Mouse (Mus musculus): ENCODE measurements around the gene Zbtb4. TPM values are rescaled to one million over a fixed set of nuclear protein-coding genes. Genes with fewer than 3 reads are reported as not detected.
"Not testable (repeated sequence)": the region's sequence is repeated elsewhere in the genome, so short reads cannot be mapped to it uniquely, and the experiment has no call there.

The Zbtb4 gene
- polyA plus RNA-seq (2015; fragmentation: Nextera tagmentation; extraction: Ambion mirVana): 1.9 and 2.8 TPM in 2 replicates

DNA sequence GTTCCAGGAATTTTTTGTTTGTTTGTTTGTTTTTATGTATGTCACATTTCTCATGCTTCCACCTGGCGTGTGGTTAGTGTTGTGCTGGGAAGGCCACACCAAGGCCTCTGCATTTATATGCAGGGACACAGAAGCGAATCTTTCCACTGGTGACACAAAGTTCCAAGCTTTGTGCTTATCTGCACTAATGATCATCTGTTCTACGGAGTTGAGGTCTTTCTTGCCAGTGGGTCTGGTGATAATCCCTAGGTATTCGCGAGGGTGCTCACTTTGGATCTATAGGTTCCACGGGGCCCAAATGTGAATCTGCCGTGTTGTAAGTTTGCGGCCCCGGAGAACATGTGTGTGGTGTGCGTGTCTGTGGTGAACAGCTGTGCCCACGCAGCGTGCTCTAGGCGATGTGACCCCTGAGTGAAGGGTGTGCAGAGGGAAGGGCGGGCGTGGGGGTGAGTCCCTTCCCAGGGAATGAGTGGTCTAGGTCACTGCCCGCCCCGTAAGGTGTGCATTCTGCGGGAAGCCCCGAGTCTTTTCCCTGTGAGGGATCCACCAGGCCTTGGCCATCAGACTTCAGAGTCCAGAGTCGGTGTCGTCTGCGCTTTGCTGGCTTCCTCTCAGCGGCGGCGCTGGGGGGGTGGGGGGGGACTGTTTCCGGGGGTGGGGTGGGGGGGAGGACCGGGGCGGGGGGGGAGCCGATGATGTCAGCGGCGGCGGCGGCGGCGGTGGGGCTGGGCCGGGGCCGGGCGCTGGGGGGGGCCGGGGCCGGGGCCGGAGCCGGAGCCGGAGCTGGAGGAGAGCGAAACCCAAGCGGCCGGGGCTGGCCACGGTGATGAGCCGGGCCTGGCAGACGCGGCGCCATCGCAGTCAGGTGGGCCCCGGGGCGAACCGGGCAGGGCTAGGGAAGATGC lies at the start of gene Zbtb4:
Gene Zbtb4, plus strand, starts transcription at position 692 of the 905 bp plus-strand sequence.
- Histone ChIP-seq H3K27ac (peak within 1 kb of the TSS; percentile 87), H3K27me3 (no peaks in the 10 kb centered on the region), H3K4me2 (peak within 1 kb of the TSS; percentile 75), H3K9me3 (replicated peaks) (no peaks in the 10 kb centered on the region), H3K36me3 (no peaks in the 10 kb centered on the region), H3K4me3 (replicated peaks) (peak within 1 kb of the TSS; percentile 86), H3K9ac (peak within 1 kb of the TSS; percentile 94), H3K4me1 (peaks cover 33% of the 10 kb centered on the region)
- peak; percentile 62 for ATAC-seq (replicated peaks; ENCODE audit: low FRiP score)
- WGBS: 14% methylated on average over 51 of the region's 55 CpGs

DNA sequence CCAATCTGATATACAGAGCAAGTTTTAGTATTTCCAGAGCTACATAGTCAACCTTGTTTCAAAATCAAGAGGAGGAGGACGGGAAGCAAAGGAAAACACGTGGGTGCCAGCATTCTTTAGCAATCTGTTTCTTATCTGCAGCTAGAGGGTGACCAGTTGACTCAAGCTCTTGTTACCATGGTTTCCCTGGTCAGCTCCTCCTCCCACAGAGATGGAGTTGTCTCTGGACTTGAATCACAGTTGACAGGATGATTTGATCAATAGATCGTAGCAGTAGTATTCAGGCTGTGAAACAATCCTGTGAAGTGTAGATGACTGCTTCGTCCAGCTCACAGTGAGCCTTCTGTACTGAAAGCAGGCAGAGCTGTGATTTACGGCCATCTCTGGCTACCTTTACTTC lies 49.8 kb upstream of the Zbtb4 start:
- Histone ChIP-seq H3K9me3 (replicated peaks) (no peaks in the 10 kb centered on the region), H3K4me1 (peaks cover 40% of the 10 kb centered on the region), H3K4me3 (replicated peaks) (no peak overlapping the region), H3K36me3 (no peaks in the 10 kb centered on the region), H3K27ac (peak overlapping the region; percentile 88), H3K4me2 (no peak overlapping the region), H3K9ac (no peak overlapping the region), H3K27me3 (no peaks in the 10 kb centered on the region)
- no peak for ATAC-seq (replicated peaks; ENCODE audit: low FRiP score)
- WGBS: 14% methylated on average over 5 of the region's 5 CpGs

DNA sequence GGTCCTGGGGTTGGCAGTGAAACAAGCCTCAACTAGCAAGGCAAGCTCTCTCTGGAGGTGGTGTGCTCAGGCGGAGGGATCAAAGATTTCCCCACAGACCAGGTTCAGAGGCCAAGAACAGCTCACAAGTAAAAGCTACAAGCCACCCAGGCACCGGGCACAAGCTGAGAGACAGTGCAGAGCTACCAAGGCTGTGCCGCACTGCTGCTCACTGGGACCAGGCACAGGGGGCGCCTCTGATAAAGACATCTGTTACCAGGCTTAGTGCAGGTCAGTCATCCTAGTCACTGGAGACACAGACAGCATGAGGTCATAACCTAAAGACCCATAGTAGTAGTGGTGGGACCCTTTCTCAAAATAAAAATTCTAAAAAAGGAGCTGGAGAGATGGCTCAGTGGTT lies 48.8 kb upstream of the Zbtb4 start:
- ATAC-seq (replicated peaks; ENCODE audit: low FRiP score): no peak
- no peaks in the 10 kb centered on the region for H3K27me3 ChIP-seq
- WGBS: 66% methylated on average over 4 of the region's 4 CpGs
- no peaks in the 10 kb centered on the region for H3K9me3 ChIP-seq (replicated peaks)
- H3K9ac ChIP-seq: no peak overlapping the region
- H3K36me3 ChIP-seq: no peaks in the 10 kb centered on the region
- H3K4me1 ChIP-seq: peaks cover 38% of the 10 kb centered on the region
- H3K27ac ChIP-seq: no peak overlapping the region
- H3K4me3 ChIP-seq (replicated peaks): no peak overlapping the region
- no peak overlapping the region for H3K4me2 ChIP-seq

- H3K4me2 ChIP-seq: no peak overlapping the region
Measured at GRCm38 (mm10) chr11:69718661-69719060, 47.1 kb upstream of the Zbtb4 start.

DNA sequence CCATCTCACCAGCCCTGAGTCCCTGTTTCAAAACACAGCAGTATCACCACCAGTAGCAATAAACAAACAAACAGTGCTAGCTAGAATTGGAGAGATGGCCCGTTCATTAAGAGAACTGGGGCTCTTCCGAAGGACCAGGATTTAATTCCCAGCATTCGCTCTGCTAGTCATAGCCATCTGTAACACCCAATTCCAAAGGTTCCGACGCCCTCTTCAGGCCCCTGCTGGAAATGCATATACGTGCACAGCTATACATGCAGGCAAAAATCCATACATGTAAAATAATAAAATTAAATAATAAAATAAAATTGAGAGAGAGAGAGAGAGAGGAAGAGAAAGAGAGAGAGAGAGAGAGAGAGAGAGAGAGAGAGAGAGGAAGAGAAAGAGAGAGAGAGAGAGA lies 46.3 kb upstream of the Zbtb4 start:
- WGBS: 76% methylated on average over 6 of the region's 6 CpGs
- Histone ChIP-seq H3K4me3 (replicated peaks) (no peak overlapping the region), H3K9ac (no peak overlapping the region), H3K4me2 (no peak overlapping the region), H3K27me3 (no peaks in the 10 kb centered on the region), H3K27ac (no peak overlapping the region), H3K36me3 (no peaks in the 10 kb centered on the region), H3K9me3 (replicated peaks) (no peaks in the 10 kb centered on the region), H3K4me1 (peaks cover 25% of the 10 kb centered on the region)
- ATAC-seq (replicated peaks; ENCODE audit: low FRiP score): no peak

More at GRCm38 (mm10) chr11:69718661-69719060, 47.1 kb upstream of the Zbtb4 start:
- no peak for ATAC-seq (replicated peaks; ENCODE audit: low FRiP score)
- Histone ChIP-seq H3K4me3 (replicated peaks) (no peak overlapping the region), H3K27ac (no peak overlapping the region), H3K27me3 (no peaks in the 10 kb centered on the region), H3K9me3 (replicated peaks) (no peaks in the 10 kb centered on the region), H3K4me1 (peaks cover 29% of the 10 kb centered on the region), H3K9ac (no peak overlapping the region), H3K36me3 (no peaks in the 10 kb centered on the region)
- 44% methylated on average over 15 of the region's 15 CpGs for WGBS

DNA sequence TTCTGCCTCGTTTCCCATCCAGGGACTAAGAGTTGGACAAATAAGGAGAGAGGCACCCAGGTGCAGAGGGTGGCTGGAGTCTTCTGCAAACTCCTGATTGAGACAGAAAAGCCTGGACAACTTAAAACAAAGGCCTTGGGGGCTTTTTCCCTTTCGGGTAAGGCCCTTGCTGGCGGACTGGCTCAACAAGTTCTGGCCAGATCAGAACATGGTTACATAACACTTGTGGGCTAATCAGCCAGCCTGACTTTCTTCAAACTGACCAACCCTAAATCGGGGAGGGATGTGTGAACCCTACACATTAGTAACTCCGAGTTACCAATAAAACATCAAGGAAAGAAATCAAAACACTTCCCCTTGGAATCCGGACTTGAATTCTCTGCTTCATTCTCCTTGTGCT lies 44.9 kb upstream of the Zbtb4 start:
- no peak for ATAC-seq (replicated peaks; ENCODE audit: low FRiP score)
- H3K4me3 ChIP-seq (replicated peaks): no peak overlapping the region
- no peaks in the 10 kb centered on the region for H3K27me3 ChIP-seq
- no peaks in the 10 kb centered on the region for H3K9me3 ChIP-seq (replicated peaks)
- H3K9ac ChIP-seq: no peak overlapping the region
- H3K4me2 ChIP-seq: no peak overlapping the region
- no peak overlapping the region for H3K27ac ChIP-seq
- WGBS: 55% methylated on average over 6 of the region's 6 CpGs
- peaks cover 11% of the 10 kb centered on the region for H3K4me1 ChIP-seq
- no peaks in the 10 kb centered on the region for H3K36me3 ChIP-seq

DNA sequence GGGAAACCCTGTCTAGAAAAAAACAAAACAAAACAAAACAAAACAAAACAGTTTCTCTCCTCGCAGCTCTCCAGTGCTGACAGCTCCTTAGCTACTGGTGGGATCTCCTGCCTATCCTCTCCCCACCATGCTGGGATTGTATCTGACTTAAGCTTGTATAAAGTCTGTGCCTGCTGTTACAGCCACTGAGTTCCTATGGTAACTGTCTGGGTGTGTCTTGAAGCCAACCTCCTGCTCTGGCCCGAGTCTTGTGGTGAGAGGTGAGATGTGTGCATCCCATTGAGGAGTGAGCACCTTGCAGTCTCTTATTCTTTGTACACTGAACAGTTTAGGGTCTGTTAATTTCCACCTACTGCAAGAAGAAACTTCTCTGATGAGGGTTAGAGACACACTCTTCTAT lies 42.6 kb upstream of the Zbtb4 start:
- H3K4me2 ChIP-seq: no peak overlapping the region
- no peak overlapping the region for H3K27ac ChIP-seq
- H3K9ac ChIP-seq: no peak overlapping the region
- H3K36me3 ChIP-seq: no peaks in the 10 kb centered on the region
- no peak overlapping the region for H3K4me3 ChIP-seq (replicated peaks)
- H3K27me3 ChIP-seq: no peaks in the 10 kb centered on the region
- 31% methylated on average over 2 of the region's 2 CpGs for WGBS
- no peaks in the 10 kb centered on the region for H3K9me3 ChIP-seq (replicated peaks)
- no peak for ATAC-seq (replicated peaks; ENCODE audit: low FRiP score)
- H3K4me1 ChIP-seq: peaks cover 6% of the 10 kb centered on the region

DNA sequence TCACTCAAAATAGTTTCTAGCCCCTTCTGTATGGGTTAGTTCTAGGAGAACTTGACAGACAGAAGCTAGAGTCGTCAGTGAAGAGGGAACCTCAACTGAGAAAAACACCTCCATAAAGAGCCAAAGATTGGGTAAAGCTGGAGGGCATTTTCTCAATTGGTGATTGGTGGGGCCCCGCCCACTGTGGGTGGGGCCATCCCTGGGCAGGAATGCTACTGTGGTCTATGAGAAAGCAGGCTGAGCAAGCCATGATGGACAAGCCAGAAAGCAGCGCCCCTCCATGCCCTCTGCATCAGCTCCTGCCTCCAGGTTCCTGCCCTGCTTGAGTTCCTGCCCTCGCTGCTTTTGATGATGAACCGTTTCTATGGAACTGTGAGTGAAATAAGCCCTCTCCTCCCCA lies 39.8 kb upstream of the Zbtb4 start:
- Histone ChIP-seq H3K27me3 (no peaks in the 10 kb centered on the region), H3K27ac (no peak overlapping the region), H3K9ac (no peak overlapping the region), H3K4me2 (no peak overlapping the region), H3K4me3 (replicated peaks) (no peak overlapping the region), H3K36me3 (no peaks in the 10 kb centered on the region), H3K9me3 (replicated peaks) (no peaks in the 10 kb centered on the region), H3K4me1 (no peaks in the 10 kb centered on the region)
- no peak for ATAC-seq (replicated peaks; ENCODE audit: low FRiP score)
- 29% methylated on average over 5 of the region's 5 CpGs for WGBS

GRCm38 (mm10) chr11:69729063-69729462 lies 36.6 kb upstream of the Zbtb4 start:
- Histone ChIP-seq H3K4me1 (no peaks in the 10 kb centered on the region), H3K27me3 (no peaks in the 10 kb centered on the region), H3K4me3 (replicated peaks) (no peak overlapping the region), H3K9ac (no peak overlapping the region), H3K36me3 (peaks cover 14% of the 10 kb centered on the region), H3K4me2 (no peak overlapping the region), H3K9me3 (replicated peaks) (no peaks in the 10 kb centered on the region), H3K27ac (no peak overlapping the region)
- no peak for ATAC-seq (replicated peaks; ENCODE audit: low FRiP score)
- 31% methylated on average over 3 of the region's 3 CpGs for WGBS

GRCm38 (mm10) chr11:69731408-69731807 lies 34.3 kb upstream of the Zbtb4 start:
- 72% methylated on average over 3 of the region's 3 CpGs for WGBS
- peaks cover 37% of the 10 kb centered on the region for H3K36me3 ChIP-seq
- not testable (repeated sequence) for H3K27ac ChIP-seq; H3K27me3 ChIP-seq; H3K4me2 ChIP-seq; H3K4me3 ChIP-seq (replicated peaks); H3K9ac ChIP-seq; ATAC-seq (replicated peaks; ENCODE audit: low FRiP score); H3K9me3 ChIP-seq (replicated peaks); H3K4me1 ChIP-seq

- H3K4me2 ChIP-seq: no peak overlapping the region
- H3K4me1 ChIP-seq: peaks cover 32% of the 10 kb centered on the region
- peaks cover 22% of the 10 kb centered on the region for H3K36me3 ChIP-seq
- no peaks in the 10 kb centered on the region for H3K27me3 ChIP-seq
- no peak overlapping the region for H3K4me3 ChIP-seq (replicated peaks)
- no peak overlapping the region for H3K9ac ChIP-seq
- ATAC-seq (replicated peaks; ENCODE audit: low FRiP score): no peak
- no peak overlapping the region for H3K27ac ChIP-seq
- H3K9me3 ChIP-seq (replicated peaks): no peaks in the 10 kb centered on the region
- WGBS: 75% methylated on average over 3 of the region's 3 CpGs
Measured at GRCm38 (mm10) chr11:69751635-69752034, 14.1 kb upstream of the Zbtb4 start.

- no peak overlapping the region for H3K27ac ChIP-seq
- no peak for ATAC-seq (replicated peaks; ENCODE audit: low FRiP score)
- no peak overlapping the region for H3K9ac ChIP-seq
- no peaks in the 10 kb centered on the region for H3K9me3 ChIP-seq (replicated peaks)
- H3K4me3 ChIP-seq (replicated peaks): no peak overlapping the region
- H3K4me1 ChIP-seq: peaks cover 41% of the 10 kb centered on the region
- H3K27me3 ChIP-seq: no peaks in the 10 kb centered on the region
- peaks cover 11% of the 10 kb centered on the region for H3K36me3 ChIP-seq
- no peak overlapping the region for H3K4me2 ChIP-seq
Measured at GRCm38 (mm10) chr11:69752686-69753085, 13.0 kb upstream of the Zbtb4 start.

All from kidney, embryonic 15.5 days (tissue).